Comparison of ENCODE assay signal across 26 mouse cellular contexts in genomic region chr3:54540540-54541080, GRCm38 (mm10).
DNase-seq lines count a peak whose midpoint lies in the region; ATAC-seq and TF ChIP-seq lines count a peak whose summit lies in the region.
"Had no signal": no experiment of that assay in that cellular context is flagged by ENCODE, and none has a peak within 500 bp of the region (broad histone marks: within the 10 kb centered on the region; RNA-seq: fewer than 3 reads in every experiment).

No protein-coding gene starts in this region.

- 0 out of 2 replicates have a peak, but pooled peaks have one; percentile 15 for ATAC-seq in megakaryocyte, adult 5-6 weeks (ENCODE audit: poor library complexity, severe bottlenecking)
- ATAC-seq in CD4-positive, CD25-positive, alpha-beta regulatory T cell, adult 4 months, result no peak
- ATAC-seq: forebrain, embryonic 14.5 days; hindbrain, embryonic 16.5 days; midbrain, embryonic 15.5 days had no signal

- intact Hi-C loops in gastrocnemius, adult 2 months (cut with DNase I), result no loop called here

- peak overlapping the region; percentile 54; the same call in 1 of the 2 replicates for H3K27ac ChIP-seq in gastrocnemius, adult 2 months
- H3K27ac ChIP-seq: heart, embryonic 13.5 days; liver, embryonic 14.5 days; macrophage; midbrain, embryonic 15.5 days; stomach, postnatal 0 days had no signal

- no peak overlapping the region for H3K4me3 ChIP-seq in gastrocnemius, adult 2 months
- H3K4me3 ChIP-seq: heart, embryonic 13.5 days; midbrain, embryonic 15.5 days had no signal

- TF ChIP-seq CTCF in gastrocnemius, adult 2 months (IDR thresholded peaks at IDR 0.05), result no peak

- DNase-seq in gastrocnemius, adult 2 months, result peak; percentile 20
- DNase-seq in gastrocnemius, postnatal 10 days, result no peak
- DNase-seq in 3134 (ENCODE audit: extremely low read depth, insufficient read length, low spot score), result peak; percentile 11
- peak; percentile 81 for DNase-seq in NIH3T3 (ENCODE audit: low read depth)
- no peak for DNase-seq in adrenal gland, postnatal 36 days
- DNase-seq: adrenal gland, postnatal 14 days; cerebellum, adult 18-20 months; cerebellum, postnatal 14 days; kidney, adult 18-20 months; kidney, postnatal 14 days; layer of hippocampus, adult 9-11 months; liver; lung, adult 2 months; right cerebral cortex, postnatal 25 days; spleen, adult 18-20 months; thymus, adult 18-20 months; thymus, postnatal 36 days had no signal

Comparison
In these comparisons a context has a peak if more than half of its experiments do, and no peak if none do; other contexts are left out.
1. DNase-seq: peak in gastrocnemius, adult 2 months (single experiment), 3134 (single experiment) and NIH3T3 (single experiment); none in gastrocnemius, postnatal 10 days (single experiment) and adrenal gland, postnatal 36 days (0 of 2).